Mouse (Mus musculus): Measurements from ENCODE around the gene Cpsf4l.

- TF ChIP-seq MAFK (IDR thresholded peaks at IDR 0.05; ENCODE audit: insufficient read depth, low read depth, low read length) = no peak
- no peak for TF ChIP-seq ZNF384 (IDR thresholded peaks at IDR 0.05; ENCODE audit: low read depth, low read length)
- TF ChIP-seq CHD2 (IDR thresholded peaks at IDR 0.05; ENCODE audit: low read depth, low read length) = no peak
- no peak for TF ChIP-seq ZC3H11A (IDR thresholded peaks at IDR 0.05; ENCODE audit: borderline replicate concordance, low read depth, low read length)
Measured at GRCm38 (mm10) chr11:113666648-113667047, 43.2 kb downstream of the Cpsf4l start.
